Mouse (Mus musculus): Measurements from ENCODE around the gene Uaca.

The Uaca gene

GRCm38 (mm10) chr9:60887389-60887811 is 93.1 kb downstream of the Uaca start:
- no peak for DNase-seq

DNA sequence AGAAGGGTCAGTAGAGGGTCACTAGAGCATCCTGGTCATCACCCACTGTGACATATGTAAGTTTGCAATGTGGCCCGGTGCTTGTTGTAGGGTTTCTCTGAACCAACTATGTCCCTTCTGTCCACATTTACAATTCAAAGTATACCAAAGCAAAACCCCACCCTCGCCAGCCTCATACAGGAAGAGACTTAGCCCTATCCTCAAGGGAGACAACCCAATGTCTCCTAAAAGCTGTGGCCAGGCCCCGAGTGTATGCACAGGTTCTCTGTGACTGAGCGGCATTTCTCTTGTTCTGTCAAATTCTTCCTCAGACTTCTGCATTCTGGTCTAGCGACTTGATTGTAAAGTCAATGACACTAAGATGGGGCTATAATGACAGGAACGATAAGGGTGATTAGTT is 99.2 kb downstream of the Uaca start:
- no peak for DNase-seq

GRCm38 (mm10) chr9:60895486-60896110 is 101.3 kb downstream of the Uaca start:
- peak; percentile 11 for DNase-seq

DNA sequence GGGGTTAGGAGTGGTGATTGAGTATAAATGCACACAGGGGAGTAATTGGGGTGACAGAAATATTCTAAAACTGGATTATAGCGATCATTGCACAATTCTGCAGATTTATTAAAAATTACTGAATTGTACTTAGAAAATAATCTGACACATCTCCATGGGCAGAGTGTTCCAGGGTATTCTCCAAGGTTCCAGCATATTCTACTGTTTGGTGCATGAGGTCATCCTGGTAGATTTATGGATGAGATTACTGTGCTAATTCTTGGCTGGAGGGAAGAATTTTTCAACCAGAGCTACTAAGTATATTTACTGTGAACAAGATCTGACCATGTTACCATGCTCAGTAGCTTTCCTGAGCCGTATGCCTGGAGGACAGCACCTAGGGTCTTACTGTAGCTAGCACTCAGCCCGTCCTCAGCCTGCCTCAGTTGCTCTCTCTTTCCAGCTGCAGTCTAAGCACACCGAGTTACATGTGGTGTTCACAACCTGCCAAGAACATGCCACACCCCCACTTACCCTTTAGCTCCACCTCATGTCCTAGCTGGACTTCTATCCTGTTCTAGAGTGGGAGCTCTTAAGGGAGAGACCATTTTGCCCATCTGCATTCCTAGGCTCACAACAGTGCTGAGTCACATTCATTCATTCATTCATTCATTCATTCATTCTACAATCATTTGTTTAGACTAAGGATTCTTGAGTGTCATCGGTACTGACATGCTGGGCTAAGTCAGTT is 104.1 kb downstream of the Uaca start:
- DNase-seq: no peak

DNA sequence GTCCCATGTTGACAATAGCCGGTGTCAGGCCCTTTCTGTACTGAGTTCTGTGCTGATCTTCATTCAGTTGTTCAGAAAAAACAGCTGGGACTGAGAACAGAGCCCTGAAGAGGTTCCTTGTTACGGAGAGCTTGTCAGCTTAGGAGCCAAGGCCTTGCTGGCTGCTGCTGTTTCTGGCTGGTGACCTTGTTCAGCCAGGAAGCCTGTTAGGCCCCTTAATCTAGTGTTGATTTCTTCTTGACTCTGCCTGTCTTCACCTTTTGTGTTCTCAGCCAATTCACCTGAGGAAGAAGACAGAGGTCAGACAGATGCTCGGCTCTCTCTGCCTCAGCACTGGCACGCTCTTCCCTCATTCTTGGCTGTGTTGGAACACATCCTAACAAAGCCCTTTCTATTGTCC is 104.9 kb downstream of the Uaca start:
- DNase-seq: no peak

DNA sequence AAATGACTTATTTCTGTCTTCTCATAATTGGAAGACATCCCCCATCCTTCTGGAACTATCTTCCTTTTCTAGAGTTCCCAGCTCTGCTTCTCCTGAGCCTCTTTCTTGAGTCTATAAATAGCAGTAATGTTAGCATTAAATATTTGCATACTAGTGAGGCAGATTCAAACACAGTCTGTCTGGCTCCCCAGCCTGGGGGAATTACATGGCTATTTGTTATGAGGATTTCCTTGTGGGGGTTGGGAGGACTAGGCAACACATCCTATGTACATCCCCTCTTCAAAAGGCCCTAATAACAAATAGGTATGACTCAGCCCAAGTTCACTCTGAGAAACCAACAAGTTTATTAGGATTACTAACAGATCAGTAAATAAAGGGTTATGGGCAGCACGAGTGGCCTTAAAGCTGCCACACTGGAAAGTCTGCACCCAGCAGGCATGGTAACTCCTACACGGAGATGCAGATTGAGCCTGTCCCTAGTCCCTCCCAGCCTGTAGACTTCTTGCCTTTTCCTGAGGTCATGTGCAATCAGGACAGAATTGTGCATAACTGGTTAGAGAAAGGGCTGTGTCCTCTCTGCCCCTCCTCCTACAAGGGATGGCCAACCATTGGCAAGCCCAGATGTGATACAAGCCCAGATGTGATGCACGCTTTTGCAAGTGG is 105.6 kb downstream of the Uaca start:
- no peak for DNase-seq

DNA sequence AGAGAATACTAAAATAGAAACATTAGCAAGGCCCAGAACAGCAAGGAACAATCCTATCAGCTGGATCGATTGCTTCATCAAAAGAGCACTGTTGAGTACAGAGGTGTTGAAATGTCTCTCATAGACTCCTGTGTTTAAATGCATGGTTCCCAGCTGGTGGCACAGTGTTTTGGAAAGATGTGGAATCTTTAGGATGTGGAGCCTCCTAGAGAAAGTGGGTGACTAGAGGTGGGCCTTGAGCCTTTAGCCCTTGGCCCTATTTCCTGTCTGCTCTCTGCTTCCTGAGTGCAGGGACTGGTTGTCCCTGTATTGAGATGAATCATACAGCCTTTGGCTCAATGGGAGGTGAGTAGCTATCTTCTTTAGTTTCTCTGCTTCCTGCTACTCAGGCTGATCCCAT is 117.9 kb downstream of the Uaca start:
- DNase-seq: no peak

GRCm38 (mm10) chr9:60913626-60914025 is 119.3 kb downstream of the Uaca start:
- DNase-seq: no peak

GRCm38 (mm10) chr9:60919936-60920672 is 125.8 kb downstream of the Uaca start:
- DNase-seq: no peak

DNA sequence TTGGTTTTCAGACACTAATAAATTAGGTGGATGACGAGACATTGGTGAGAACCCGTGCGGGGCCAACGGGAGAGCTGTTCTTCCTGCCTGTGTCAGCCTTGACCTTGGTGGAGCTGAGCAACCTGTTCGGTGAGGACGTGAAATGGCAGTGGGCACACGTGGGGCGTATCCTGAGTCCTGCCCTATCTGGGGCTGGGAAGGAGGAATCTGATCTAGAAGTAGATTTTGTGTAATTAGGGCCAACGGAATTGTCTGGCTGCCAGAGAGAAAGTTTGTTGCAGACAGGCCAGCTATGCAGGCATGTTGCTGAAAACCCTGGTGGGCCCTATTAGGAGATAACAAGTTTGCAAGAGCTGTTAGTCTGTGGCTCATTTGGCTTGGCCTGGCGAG is 126.3 kb downstream of the Uaca start:
- no peak for DNase-seq

GRCm38 (mm10) chr9:60921287-60921686 is 126.9 kb downstream of the Uaca start:
- DNase-seq: no peak

DNA sequence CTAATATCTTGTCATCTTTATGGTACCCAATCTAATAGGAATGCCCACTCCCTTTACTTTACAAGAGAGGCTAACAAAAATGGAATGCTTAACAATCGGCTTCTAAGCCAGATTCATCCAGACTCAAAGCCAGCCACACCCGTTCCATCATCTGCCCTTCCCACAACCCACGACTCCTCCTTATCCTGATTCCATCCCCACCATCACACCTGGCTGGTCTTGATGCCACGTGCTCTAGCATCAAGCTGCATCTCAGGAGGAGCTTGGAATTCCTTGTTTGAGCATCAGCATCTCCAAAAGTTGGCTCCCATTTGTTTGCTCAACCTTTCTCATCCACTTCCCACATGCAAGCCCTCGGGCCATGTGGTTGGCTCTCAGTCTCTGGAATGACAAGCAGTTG is 127.5 kb downstream of the Uaca start:
- DNase-seq: no peak

- DNase-seq: no peak
Observed at GRCm38 (mm10) chr9:60926301-60926700, 132.0 kb downstream of the Uaca start.

- DNase-seq: no peak
Observed at GRCm38 (mm10) chr9:60929290-60929983, 135.1 kb downstream of the Uaca start.

Measured in thymus, postnatal 25 days (tissue).